In genomic region chr9:58005753-58006461, GRCm38 (mm10) we compare ENCODE assay signal across 16 mouse cellular contexts. TPM values are rescaled to one million over a fixed set of nuclear protein-coding genes. Genes with fewer than 3 reads are reported as not detected.
A peak's percentile ranks its signal among the peaks of the same experiment; 100 is the strongest.
DNase-seq lines count a peak whose midpoint lies in the region; ATAC-seq and TF ChIP-seq lines count a peak whose summit lies in the region.
"Had no signal": no experiment of that assay in that cellular context is flagged by ENCODE, and none has a peak within 500 bp of the region (broad histone marks: within the 10 kb centered on the region; RNA-seq: fewer than 3 reads in every experiment).

Gene Cyp11a1, plus strand, starts transcription at chr9:58006411.

- no peak within 1 kb of the TSS for H3K4me3 ChIP-seq in ES-Bruce4 (ENCODE audit: low read depth, low read length)
- H3K4me3 ChIP-seq: heart, adult 2 months; myocyte; stomach, embryonic 15.5 days had no signal

- peaks cover 3% of the 10 kb centered on the region for H3K4me1 ChIP-seq in ES-Bruce4 (ENCODE audit: control insufficient read depth, insufficient read depth, low read length)

- H3K27ac ChIP-seq in ES-Bruce4 (ENCODE audit: insufficient read depth, low read length): no peak within 1 kb of the TSS
- H3K27ac ChIP-seq: heart, adult 2 months; kidney, postnatal 0 days; liver, embryonic 14.5 days; stomach, embryonic 15.5 days had no signal

- DNase-seq in layer of hippocampus, adult 9-11 months: peak; percentile 43
- DNase-seq in layer of hippocampus, adult 18-20 months (ENCODE audit: low spot score in 2 of 2): no peak
- DNase-seq in adrenal gland, adult 8-10 months: no peak
- DNase-seq in cerebellum, adult 11-12 months: no peak
- DNase-seq in frontal cortex, adult 2 months (ENCODE audit: extremely low spot score in 1 of 2, low spot score in 1 of 2): no peak
- DNase-seq: cerebellum, adult 8-10 months; heart, adult 2 months; heart, postnatal 10 days; lung, postnatal 10 days; right cerebral cortex, postnatal 14 days had no signal

- H3K27me3 ChIP-seq in ES-Bruce4 (ENCODE audit: control insufficient read depth, insufficient read depth, low read length, poor library complexity, severe bottlenecking): no peaks in the 10 kb centered on the region
- H3K27me3 ChIP-seq: stomach, embryonic 15.5 days had no signal

- peaks cover 14% of the 10 kb centered on the region for H3K9me3 ChIP-seq in ES-Bruce4 (replicated peaks; ENCODE audit: control insufficient read depth, insufficient read depth, low read length, poor library complexity, severe bottlenecking)
- H3K9me3 ChIP-seq: stomach, embryonic 15.5 days had no signal

- no peak within 1 kb of the TSS for H3K9ac ChIP-seq in ES-Bruce4 (ENCODE audit: low read depth, poor library complexity, severe bottlenecking)
- H3K9ac ChIP-seq: liver, embryonic 14.5 days; stomach, embryonic 15.5 days had no signal

- peak; percentile 72; the same call in 1 of the 2 replicates for TF ChIP-seq EP300 in ES-Bruce4 (IDR thresholded peaks at IDR 0.05; ENCODE audit: insufficient read depth, low read depth, low read length)

- TF ChIP-seq CTCF in ES-Bruce4 (IDR thresholded peaks at IDR 0.05; ENCODE audit: low read depth, low read length): no peak

- no peaks in the 10 kb centered on the region for H3K36me3 ChIP-seq in ES-Bruce4 (ENCODE audit: control insufficient read depth, insufficient read depth, low read length, poor library complexity, severe bottlenecking)
- H3K36me3 ChIP-seq: stomach, embryonic 15.5 days had no signal

- TF ChIP-seq POLR2A in ES-Bruce4 (IDR thresholded peaks at IDR 0.05; ENCODE audit: insufficient read depth, low read length): no peak

- peak; percentile 57; the same call in 1 of the 2 replicates for ATAC-seq in neutrophil, adult 5-6 weeks (ENCODE audit: extremely low read depth, insufficient number of reproducible peaks, low FRiP score, poor library complexity, severe bottlenecking)

RNA-seq across cellular contexts. Expression of gene Cyp11a1, which starts in this region (rescaled TPM):
- total RNA-seq in layer of hippocampus, adult 18-20 months (2021): 1 to 10 TPM in 1 of 2 experiments, under 1 TPM in 1; 0.94 to 1.7 TPM
- 0.41 and 0.45 TPM in 2 replicates for polyA plus RNA-seq in ES-Bruce4 (2011; ENCODE audit: insufficient read depth, insufficient read length, low read depth, missing spikeins)
- total RNA-seq in adrenal gland, adult 8-10 months (2022): 1,000 to 10,000 TPM; 7,138 to 8,839 (median 8,155) TPM
- total RNA-seq in neutrophil, adult 5-6 weeks (2017): 2.6 and 2.7 TPM in 2 replicates
- 5.5 and 6.1 TPM in 2 replicates for polyA plus RNA-seq in frontal cortex, adult 2 months (2012; rRNA removed)

Comparison
In these comparisons a context has a peak if more than half of its experiments do, and no peak if none do; other contexts are left out.
1. RNA of gene Cyp11a1 (total RNA-seq): 7,138 to 8,839 TPM in adrenal gland, adult 8-10 months; 2.6 to 2.7 TPM in neutrophil, adult 5-6 weeks and 0.94 to 1.7 TPM in layer of hippocampus, adult 18-20 months; every median in the first group is over 1,000 times any median in the second.